Mouse (Mus musculus): Measurements from ENCODE around the gene Phox2a.

Gene Phox2a

DNA sequence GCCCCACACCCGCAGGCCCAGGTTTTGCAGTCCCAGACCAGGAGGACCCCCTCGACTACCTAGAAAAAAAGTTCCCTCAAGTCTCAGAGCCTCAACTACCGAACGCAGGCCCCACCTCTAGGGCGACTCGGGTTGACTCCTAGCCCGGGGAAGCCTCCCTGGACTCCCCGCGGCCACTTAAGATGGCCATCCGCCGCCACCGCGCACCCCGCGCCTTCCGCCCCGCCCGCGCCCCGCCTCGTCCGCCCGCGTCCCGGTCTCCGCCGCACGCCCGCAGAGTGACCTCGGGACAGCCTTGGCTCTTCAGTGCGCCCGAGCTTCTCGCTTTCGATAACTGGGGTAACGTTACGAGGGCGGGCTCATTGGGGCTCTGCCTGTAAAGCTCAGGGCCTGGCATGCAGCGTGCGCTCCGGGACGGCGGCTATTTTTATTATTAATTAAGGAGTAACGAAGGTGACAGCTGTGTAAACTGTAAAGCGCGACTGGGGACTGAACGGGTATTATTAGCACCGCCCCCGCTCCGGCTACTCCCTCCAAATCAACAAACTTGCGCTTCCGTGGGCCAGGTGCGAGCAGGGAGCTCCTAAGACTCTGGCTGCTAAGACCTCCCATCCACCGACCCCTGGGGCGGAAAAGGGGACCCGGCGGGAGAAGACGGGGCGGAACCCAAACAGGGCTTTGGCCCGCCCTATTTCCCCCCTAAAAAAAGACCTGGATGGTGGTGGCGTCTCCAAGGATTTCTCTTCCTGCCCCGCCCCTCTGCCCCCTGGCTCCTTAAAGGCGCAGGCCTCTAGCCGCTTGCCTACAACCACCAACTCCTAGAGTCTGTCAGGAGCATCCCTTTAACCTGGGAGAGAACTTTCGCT is 19.7 kb downstream of the Phox2a start, which contains the start of gene Inppl1:
Gene Inppl1, minus strand, starts transcription at position 624 of the 866 bp plus-strand sequence.
- DNase-seq (ENCODE audit: low spot score), result peak; percentile 23

DNA sequence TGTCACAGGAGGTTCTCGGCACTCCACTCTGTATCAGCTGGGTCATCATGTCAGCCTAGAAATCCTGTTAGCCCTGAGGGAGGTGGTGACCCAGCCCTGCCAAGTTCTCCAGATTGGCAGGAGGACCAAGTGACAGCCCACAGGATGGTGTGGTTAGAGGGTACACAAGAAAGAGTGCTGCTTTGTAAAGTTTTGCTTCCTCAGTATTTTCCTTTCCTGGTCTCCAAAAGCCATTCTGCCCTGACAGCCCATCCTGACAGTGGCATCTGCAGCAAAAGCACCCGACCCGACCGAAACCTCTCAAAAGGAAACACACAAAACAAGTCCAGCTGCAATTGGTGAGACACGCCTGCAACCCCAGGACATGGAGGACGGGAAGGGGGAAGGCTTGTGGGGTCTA is 26.1 kb downstream of the Phox2a start:
- no peak for DNase-seq (ENCODE audit: low spot score)

DNA sequence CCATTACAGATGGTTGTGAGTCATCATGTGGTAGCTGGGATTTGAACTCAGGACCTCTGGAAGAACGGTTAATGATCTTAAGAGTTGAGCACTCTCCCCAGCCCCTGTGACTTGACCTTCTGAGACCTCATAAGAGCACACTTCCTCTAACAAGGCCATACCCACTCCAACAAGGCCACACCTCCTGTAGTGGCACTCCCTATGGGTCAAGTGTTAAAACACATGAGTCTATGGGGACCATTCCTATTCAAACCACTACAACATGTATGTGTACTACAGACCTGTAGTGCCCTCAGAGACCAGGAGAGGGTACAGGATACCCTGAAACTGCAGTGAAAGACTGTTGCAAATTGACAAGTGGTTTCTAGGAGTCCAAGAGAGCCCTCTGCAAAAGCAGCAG is 29.8 kb downstream of the Phox2a start:
- no peak for DNase-seq (ENCODE audit: low spot score)

DNA sequence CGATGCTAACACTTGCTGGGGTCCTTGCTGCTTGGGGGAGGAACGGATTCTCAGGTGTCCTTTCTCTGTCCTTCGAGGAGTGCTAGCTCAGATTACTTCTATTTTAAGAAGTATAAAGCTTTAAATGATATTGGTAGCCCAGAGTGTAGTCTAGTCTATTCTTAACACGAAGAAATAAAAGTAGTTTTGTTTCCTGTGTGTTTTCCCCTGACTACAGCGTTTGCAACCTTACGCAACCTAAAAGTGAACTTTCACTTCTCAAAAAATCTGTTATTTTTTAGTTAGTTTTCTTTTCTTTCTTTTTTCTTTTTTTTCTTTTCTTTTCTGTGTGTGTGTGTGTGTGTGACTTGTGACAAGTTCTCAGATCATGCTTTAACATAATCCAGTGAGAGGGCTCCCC is 33.6 kb downstream of the Phox2a start:
- DNase-seq (ENCODE audit: low spot score), result no peak

DNA sequence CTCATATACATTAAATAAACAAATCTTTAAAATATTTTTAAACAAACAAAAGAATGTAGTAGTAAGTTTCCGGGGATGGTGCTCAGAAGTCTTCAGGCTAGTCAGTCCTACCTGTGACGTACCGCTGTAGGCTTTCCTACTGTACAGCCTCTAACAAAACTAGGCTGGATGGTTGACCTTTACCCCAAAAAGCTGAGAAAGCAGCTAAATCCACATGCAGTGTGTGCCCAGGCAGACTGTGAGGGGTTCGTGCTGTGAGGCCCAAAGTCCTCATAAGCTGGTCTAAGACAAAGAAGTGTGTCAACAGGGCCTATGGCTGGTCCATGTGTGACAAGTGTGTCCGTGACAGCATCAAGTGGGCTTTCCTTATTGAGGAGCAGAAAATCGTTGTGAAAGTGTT is 34.7 kb downstream of the Phox2a start:
- DNase-seq (ENCODE audit: low spot score), result no peak

DNA sequence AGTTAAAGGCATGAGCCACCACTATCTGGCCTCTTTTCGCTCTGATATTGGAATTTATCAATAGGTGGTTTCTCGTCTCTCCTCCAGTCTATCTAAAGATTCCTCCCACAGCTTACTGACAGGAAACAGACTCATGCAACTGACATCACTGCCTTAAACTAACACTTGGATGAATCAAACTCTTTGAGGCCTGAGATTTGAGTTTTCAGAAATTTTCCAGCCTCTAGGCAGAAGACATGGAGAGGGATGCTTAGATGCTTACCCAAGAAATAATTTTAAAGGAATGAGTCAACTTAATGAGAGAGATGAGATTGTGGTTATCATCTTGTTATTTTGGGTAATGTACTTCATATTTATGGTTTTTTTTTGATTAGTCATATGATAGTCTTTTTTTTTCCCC is 35.7 kb downstream of the Phox2a start:
- no peak for DNase-seq (ENCODE audit: low spot score)

DNA sequence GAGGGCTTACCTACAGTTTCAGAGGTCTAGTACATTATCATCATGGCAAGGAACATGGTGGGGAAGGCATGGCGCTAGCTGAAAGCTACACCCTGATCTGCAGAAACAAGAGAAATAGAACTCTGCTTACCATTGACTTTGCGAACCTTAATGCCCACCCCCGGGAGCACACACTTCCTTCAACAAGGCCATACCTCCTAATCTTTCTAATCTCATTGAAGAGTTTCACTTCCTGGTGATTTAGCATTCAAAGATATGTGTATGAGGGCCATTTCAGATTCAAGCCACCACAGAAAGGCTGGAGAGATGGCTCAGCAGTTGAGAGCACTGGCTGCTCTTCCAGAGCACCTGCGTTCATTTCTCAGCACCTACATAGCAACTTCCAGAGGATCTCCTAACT is 39.0 kb downstream of the Phox2a start, which contains the start of gene Folr2:
Gene Folr2, minus strand, starts transcription at position 101 of the 400 bp plus-strand sequence.
- DNase-seq (ENCODE audit: low spot score), result no peak

DNA sequence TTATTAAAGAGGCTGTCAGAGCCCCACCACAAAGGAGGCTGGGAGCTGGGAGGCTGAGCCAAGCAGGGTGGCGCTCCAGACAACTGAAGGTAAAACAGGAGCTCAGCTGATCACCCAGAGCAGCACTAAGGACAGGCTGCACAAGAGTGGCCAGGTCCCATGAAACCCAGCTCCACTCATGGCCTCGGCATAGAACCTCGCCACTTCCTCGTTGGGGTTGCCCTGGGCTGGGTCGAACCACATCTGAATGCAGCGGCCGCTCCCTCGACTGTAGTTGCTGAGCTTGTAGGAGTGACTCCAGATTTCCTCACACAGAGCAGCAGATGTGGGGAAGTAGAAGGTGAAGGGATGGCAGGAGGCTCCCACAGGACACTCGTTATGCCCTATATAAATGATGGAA is 40.2 kb downstream of the Phox2a start:
- no peak for DNase-seq (ENCODE audit: low spot score)

DNA sequence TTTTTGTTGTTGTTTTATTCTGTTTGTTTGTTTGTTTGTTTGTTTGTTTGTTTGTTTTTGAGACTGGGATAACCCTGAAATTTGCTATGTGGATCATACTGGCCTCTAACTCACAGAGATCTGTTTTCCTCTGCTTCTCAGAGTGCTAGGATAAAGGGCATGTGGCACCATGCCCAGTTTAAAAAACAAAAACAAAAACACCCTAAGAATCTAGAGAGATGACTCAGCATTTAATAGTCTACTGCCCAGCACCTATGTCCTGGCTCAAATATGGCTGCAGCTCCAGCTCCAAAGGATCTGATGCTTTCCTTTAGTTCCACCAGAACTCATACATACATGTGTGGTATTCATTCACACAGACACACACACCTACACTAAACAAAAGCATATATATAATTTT is 42.9 kb downstream of the Phox2a start:
- no peak for DNase-seq (ENCODE audit: low spot score)

DNA sequence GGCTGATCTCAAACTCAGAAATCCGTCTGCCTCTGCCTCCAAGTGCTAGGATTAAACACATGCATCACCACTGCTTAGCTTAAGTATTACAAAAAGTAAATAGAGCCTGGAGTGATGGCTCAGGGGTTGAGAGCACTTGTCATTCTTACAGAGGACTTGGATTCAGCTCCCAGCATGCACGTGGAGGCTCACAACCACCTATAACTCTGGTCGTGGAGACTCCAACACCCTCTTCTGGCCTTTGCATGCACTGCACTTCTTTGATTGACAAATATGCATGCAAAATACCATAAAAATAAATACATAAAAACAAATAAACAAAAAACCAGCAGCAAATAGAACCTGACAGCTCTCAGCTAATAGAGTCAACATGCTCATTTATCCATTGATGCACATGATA is 44.2 kb downstream of the Phox2a start:
- no peak for DNase-seq (ENCODE audit: low spot score)

DNA sequence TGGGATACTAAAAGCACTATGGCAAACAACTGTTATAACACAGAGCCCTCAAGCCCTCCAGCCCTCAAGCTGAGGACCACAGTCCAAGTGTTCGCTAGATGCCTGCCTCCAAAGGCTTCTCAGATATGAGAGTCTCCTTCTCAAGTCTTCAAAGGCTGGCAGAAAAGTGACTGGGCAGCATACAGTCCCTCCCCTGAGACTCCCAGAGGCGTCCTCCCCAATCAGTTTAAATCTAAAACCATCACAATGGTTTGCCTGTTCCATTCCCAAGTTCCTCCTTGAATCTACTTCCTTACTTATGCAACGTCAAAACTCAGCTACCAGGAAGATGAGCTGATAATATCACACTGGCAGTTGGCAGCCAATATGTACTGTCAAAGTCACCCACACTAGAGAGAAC is 45.3 kb downstream of the Phox2a start, which contains the start of gene Anapc15:
Gene Anapc15, plus strand, starts transcription at position 301 of the 400 bp plus-strand sequence.
- no peak for DNase-seq (ENCODE audit: low spot score)

DNA sequence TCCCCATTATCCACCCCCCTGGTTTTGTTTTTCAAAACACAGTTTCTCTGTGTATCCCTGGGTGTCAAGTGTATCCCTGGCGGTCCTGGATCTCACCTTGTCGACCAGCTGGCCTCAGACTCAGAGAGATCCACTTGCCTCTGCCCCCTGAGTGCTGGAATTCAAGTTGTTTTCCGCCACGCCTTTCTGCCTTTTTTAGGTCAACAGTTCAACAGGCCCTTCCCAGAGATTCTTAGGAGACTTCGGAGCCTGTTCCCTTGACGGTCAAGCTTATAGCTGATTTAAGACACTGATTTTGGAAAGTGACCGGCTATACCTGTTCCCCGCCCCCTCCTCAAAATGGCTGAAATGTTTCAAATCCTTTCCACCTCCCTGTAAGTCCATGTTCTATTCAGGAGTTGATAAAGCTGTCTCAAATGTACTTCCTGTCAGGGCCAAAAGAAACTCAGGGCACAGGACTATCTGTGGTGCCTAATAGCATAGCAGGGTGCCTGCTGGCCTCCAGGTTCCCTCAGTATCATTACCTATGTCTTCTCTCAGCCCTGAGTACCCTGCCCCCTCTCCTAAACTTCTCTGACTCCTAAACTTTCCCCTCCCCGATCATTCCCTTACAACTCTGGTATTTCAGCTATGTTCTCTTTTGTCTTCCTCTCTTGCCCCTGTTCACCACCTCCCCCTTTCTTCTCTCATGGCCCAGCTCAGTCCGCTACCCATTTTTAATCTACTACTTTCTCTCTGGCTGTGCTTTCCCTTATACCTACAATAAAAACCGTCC is 48.6 kb downstream of the Phox2a start:
- DNase-seq (ENCODE audit: low spot score), result no peak

DNA sequence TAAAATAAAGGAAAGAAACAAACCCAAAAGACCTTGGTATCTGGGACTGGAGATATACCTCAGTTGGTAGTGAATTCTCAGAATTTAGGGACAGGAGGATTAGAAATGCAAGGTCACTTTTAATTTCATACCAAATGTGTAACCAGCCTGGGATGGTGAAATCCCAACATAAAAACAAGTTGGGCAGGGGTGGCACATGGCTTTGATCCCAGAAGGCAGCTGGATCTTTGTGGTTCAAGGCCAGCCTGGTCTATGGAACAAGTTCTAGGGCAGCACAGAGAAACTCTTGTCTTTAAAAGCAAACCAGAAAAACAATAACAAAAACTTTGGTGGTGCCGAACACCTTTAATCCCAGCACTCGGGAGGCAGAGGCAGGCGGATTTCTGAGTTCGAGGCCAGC is 49.4 kb downstream of the Phox2a start:
- DNase-seq (ENCODE audit: low spot score), result no peak

DNA sequence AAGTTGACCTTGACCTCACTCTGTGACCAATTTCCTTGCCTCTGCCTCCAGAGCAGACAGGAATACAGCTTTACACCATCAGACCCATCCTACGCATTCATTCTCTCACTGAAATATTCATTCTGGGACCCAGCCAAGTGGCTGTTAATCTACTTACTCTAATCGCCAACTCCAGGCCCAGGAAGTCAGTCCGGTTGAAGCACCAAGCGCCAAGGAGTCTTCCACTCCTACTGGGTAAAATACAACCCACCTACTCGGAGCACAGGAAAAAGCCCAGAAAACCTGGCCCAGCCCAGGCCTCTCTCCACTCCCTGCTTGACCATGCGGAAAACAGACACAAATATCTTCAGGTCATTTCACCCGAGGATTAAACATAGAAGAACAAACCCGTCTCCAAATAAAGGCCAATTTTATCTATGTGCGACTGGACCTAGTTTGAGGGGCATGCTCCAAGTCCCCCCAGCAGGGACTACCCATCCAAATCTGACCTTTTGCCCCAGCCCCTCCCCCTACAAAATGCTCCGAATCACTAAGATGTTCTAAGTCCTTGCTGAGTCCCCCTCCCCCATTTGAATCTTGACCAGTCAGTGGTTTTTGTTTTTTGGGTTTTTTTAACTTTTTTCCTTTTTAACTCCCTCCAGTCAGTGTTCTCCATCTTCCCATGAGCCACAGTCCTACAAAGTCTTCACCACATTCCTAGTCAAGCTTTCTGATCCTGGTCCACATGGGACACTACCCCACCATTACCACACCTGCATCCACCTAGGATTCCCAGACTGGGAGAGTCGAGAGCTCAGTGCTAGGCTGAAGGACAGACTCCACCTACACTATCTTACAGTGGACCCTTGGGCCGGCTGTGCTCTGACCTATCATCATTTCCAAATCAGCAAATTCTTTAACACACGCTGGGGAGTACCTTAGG is 50.4 kb downstream of the Phox2a start:
- DNase-seq (ENCODE audit: low spot score), result no peak

DNA sequence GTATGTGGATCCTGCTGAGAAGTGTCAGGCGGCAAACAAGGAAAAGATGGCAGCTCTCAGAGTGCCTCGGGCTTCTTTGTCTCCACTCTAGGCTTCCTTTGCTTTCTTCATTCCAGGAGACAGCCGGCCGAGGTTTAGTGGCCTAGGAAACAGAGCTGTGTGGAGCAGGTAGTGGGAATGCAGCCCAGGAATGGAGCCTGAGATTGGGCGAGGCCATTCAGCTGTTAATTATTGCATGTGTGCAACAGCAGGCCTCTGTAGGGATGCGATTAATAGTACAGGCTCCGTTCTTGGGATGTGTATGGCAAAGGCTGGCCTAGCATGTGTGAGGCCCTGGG is 51.0 kb downstream of the Phox2a start:
- DNase-seq (ENCODE audit: low spot score), result no peak

DNA sequence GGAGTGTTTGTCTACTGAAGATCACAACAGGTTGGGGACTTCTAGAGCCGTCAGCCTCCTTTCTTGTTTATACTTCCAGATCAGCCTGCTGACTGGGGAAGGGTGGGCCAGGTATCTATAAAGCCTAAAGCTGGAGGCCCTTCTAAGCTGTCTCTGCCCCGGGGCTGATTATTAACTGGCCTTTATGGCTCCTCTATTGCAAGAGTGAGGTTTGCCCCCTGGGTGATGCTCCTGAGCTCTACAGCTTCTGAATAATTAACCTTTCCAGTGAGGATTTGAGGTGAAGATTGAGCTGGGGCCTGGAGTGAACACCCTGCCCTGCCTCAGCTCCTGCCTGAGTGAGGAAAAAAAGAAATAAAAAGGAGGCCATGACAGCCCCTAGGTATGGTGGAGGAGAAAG is 52.5 kb downstream of the Phox2a start, which contains the start of gene Folr1:
Gene Folr1, minus strand, starts transcription at position 160 of the 400 bp plus-strand sequence.
- no peak for DNase-seq (ENCODE audit: low spot score)

DNA sequence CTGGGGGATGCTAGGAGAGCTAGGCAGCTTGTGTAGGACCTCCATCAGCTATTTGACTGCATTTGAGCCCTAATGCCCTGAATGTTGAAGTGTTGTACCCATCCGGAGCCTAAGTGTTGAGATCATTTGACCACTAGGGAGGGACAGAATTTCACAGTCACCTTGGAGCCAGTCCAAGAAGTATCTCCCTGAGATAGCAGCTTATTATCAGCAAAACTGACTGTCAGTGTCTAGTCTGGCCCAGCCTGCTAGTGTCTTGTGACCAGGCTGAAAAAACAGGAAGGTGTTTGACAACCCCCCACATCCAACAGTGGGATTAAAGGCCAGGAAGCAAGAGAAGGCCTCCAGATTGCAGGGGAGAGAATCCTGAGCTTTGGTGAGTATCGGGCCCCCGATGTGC is 53.2 kb downstream of the Phox2a start:
- no peak for DNase-seq (ENCODE audit: low spot score)
